Mouse (Mus musculus) megakaryocyte, embryonic 14.5 days (primary cell): ENCODE data around the gene Meis2. TPM values are rescaled to one million over a fixed set of nuclear protein-coding genes. Genes with fewer than 3 reads are reported as not detected.

Experiments used
- H3K27me3 ChIP-seq: replicated peaks from 2 replicates; pipeline ENCODE3; 2012; ENCODE audit warnings: inconsistent platforms
- H3K36me3 ChIP-seq: replicated peaks from 2 replicates; pipeline ENCODE3; 2012; ENCODE audit warnings: low read length, inconsistent platforms, mixed read lengths
- H3K4me1 ChIP-seq: 2 replicates; pipeline ENCODE4 v1.6.1; 2012; ENCODE audit warnings: inconsistent platforms
- H3K4me3 ChIP-seq: replicated peaks from 2 replicates; pipeline ENCODE3; 2012; ENCODE audit warnings: moderate library complexity, mild to moderate bottlenecking, inconsistent platforms
- H3K9me3 ChIP-seq: 2 replicates; pipeline ENCODE4 v1.6.1; 2012; ENCODE audit warnings: inconsistent platforms
- FLI1 ChIP-seq: IDR thresholded peaks from 2 replicates; pipeline ENCODE4 v1.6.1; 2012; ENCODE audit warnings: low read length, inconsistent platforms, mixed read lengths
- GATA1 ChIP-seq: IDR thresholded peaks from 3 replicates; pipeline ENCODE4 v1.6.1; 2012; ENCODE audit warnings: mixed read lengths, low read length, inconsistent platforms, borderline replicate concordance
- polyA plus RNA-seq: library from polyadenylated mRNA; stranded (reverse); fragments of >175 nt; gene quantifications from 2 replicates; pipeline ENCODE4 v1.2.3, GENCODE M21; 2012; ENCODE audit warnings: low replicate concordance; ENCODE audit not compliant: insufficient read depth

Gene Meis2
- polyA plus RNA-seq, result not detected in 2 replicates

GRCm38 (mm10) chr2:116065570-116066005, at the start of gene Meis2:
Gene Meis2 (minus strand): TSS chr2:116065839.
- Histone ChIP-seq H3K4me3 (peak within 1 kb of the TSS; percentile 90), H3K27me3 (peaks cover 89% of the 10 kb centered on the region), H3K4me1 (peaks cover 55% of the 10 kb centered on the region), H3K36me3 (no peaks in the 10 kb centered on the region), H3K9me3 (no peaks in the 10 kb centered on the region)
- TF ChIP-seq FLI1 (no peak), GATA1 (no peak)

- no peak overlapping the region for H3K4me3 ChIP-seq
- H3K27me3 ChIP-seq, result no peaks in the 10 kb centered on the region
- peaks cover 3% of the 10 kb centered on the region; the same call in 1 of the 2 replicates for H3K9me3 ChIP-seq
- no peaks in the 10 kb centered on the region for H3K4me1 ChIP-seq
- H3K36me3 ChIP-seq, result no peaks in the 10 kb centered on the region
- TF ChIP-seq GATA1 (no peak), FLI1 (no peak)
Measured at GRCm38 (mm10) chr2:116106194-116106593, 40.6 kb upstream of the Meis2 start.

GRCm38 (mm10) chr2:116105179-116105578, 39.5 kb upstream of the Meis2 start:
- Histone ChIP-seq H3K27me3 (no peaks in the 10 kb centered on the region), H3K36me3 (no peaks in the 10 kb centered on the region), H3K9me3 (no peaks in the 10 kb centered on the region; the same call in 1 of the 2 replicates), H3K4me3 (no peak overlapping the region), H3K4me1 (no peaks in the 10 kb centered on the region)
- no peak for TF ChIP-seq FLI1
- TF ChIP-seq GATA1, result no peak

GRCm38 (mm10) chr2:116103411-116103996, 37.9 kb upstream of the Meis2 start:
- TF ChIP-seq FLI1, result no peak
- no peak for TF ChIP-seq GATA1
- Histone ChIP-seq H3K36me3 (no peaks in the 10 kb centered on the region), H3K27me3 (no peaks in the 10 kb centered on the region), H3K4me3 (no peak overlapping the region), H3K9me3 (no peaks in the 10 kb centered on the region; the same call in 1 of the 2 replicates), H3K4me1 (no peaks in the 10 kb centered on the region)

GRCm38 (mm10) chr2:116101221-116101620, 35.6 kb upstream of the Meis2 start:
- H3K9me3 ChIP-seq, result no peaks in the 10 kb centered on the region
- no peaks in the 10 kb centered on the region for H3K27me3 ChIP-seq
- TF ChIP-seq GATA1, result no peak
- TF ChIP-seq FLI1, result no peak
- no peaks in the 10 kb centered on the region for H3K36me3 ChIP-seq
- no peak overlapping the region for H3K4me3 ChIP-seq
- no peaks in the 10 kb centered on the region for H3K4me1 ChIP-seq

GRCm38 (mm10) chr2:116080961-116081360, 15.3 kb upstream of the Meis2 start:
- Histone ChIP-seq H3K36me3 (no peaks in the 10 kb centered on the region), H3K9me3 (peaks cover 11% of the 10 kb centered on the region), H3K4me1 (peaks cover 2% of the 10 kb centered on the region), H3K4me3 (no peak overlapping the region), H3K27me3 (peaks cover 16% of the 10 kb centered on the region)
- TF ChIP-seq GATA1, result no peak
- TF ChIP-seq FLI1, result no peak

- H3K36me3 ChIP-seq, result no peaks in the 10 kb centered on the region
- no peak for TF ChIP-seq GATA1
- no peak for TF ChIP-seq FLI1
- no peak overlapping the region for H3K4me3 ChIP-seq
- H3K27me3 ChIP-seq, result peaks cover 35% of the 10 kb centered on the region
- peaks cover 11% of the 10 kb centered on the region for H3K9me3 ChIP-seq
- H3K4me1 ChIP-seq, result peaks cover 10% of the 10 kb centered on the region
Measured at GRCm38 (mm10) chr2:116078841-116079240, 13.2 kb upstream of the Meis2 start.

GRCm38 (mm10) chr2:116077716-116078115, 12.1 kb upstream of the Meis2 start:
- TF ChIP-seq FLI1 (no peak), GATA1 (no peak)
- H3K4me1 ChIP-seq, result peaks cover 10% of the 10 kb centered on the region
- H3K4me3 ChIP-seq, result no peak overlapping the region
- H3K36me3 ChIP-seq, result no peaks in the 10 kb centered on the region
- H3K9me3 ChIP-seq, result peaks cover 9% of the 10 kb centered on the region
- H3K27me3 ChIP-seq, result peaks cover 43% of the 10 kb centered on the region

GRCm38 (mm10) chr2:116076752-116077480, 11.3 kb upstream of the Meis2 start:
- Histone ChIP-seq H3K4me1 (peaks cover 10% of the 10 kb centered on the region), H3K9me3 (peaks cover 8% of the 10 kb centered on the region; the same call in 1 of the 2 replicates), H3K36me3 (no peaks in the 10 kb centered on the region), H3K27me3 (peaks cover 51% of the 10 kb centered on the region), H3K4me3 (no peak overlapping the region)
- TF ChIP-seq FLI1 (no peak), GATA1 (no peak)

- TF ChIP-seq FLI1 (no peak), GATA1 (no peak)
- H3K4me3 ChIP-seq, result peak overlapping the region; percentile 87
- peaks cover 16% of the 10 kb centered on the region for H3K4me1 ChIP-seq
- H3K27me3 ChIP-seq, result peaks cover 60% of the 10 kb centered on the region
- no peaks in the 10 kb centered on the region for H3K36me3 ChIP-seq
- 0 out of 2 replicates have a peak, but pooled peaks cover 5% of the 10 kb centered on the region for H3K9me3 ChIP-seq
Measured at GRCm38 (mm10) chr2:116075902-116076301, 10.3 kb upstream of the Meis2 start.

GRCm38 (mm10) chr2:116075477-116075876, 9.8 kb upstream of the Meis2 start:
- H3K27me3 ChIP-seq, result peaks cover 64% of the 10 kb centered on the region
- TF ChIP-seq FLI1 (no peak), GATA1 (no peak)
- H3K9me3 ChIP-seq, result 0 out of 2 replicates have a peak, but pooled peaks cover 5% of the 10 kb centered on the region
- H3K36me3 ChIP-seq, result no peaks in the 10 kb centered on the region
- peaks cover 16% of the 10 kb centered on the region for H3K4me1 ChIP-seq
- H3K4me3 ChIP-seq, result peak overlapping the region; percentile 87
